Mouse (Mus musculus) 3134 (cell line): ENCODE results near the gene Mmp10.

Experiments
- DNase-seq: peaks from one replicate; pipeline ENCODE4 v3.0.0-alpha.2; 2011; ENCODE audit warnings: low spot score; ENCODE audit not compliant: insufficient read length; ENCODE audit errors: extremely low read depth

Gene Mmp10

GRCm38 (mm10) chr9:7502051-7502450 is at the start of gene Mmp10:
Gene Mmp10, plus strand, starts transcription at chr9:7502352.
- DNase-seq, result peak; percentile 14

- DNase-seq, result no peak
These were observed 48.9 kb upstream of the Mmp10 start for GRCm38 (mm10) chr9:7453302-7453701.

- DNase-seq, result no peak
These were observed 31.9 kb upstream of the Mmp10 start for GRCm38 (mm10) chr9:7470262-7470661.

GRCm38 (mm10) chr9:7483684-7484394 is 18.3 kb upstream of the Mmp10 start:
- DNase-seq, result no peak

GRCm38 (mm10) chr9:7501138-7501537 is 1.0 kb upstream of the Mmp10 start:
- DNase-seq, result no peak

- no peak for DNase-seq
These were observed 5.2 kb downstream of the Mmp10 start for GRCm38 (mm10) chr9:7507321-7507876.

- no peak for DNase-seq
These were observed 7.6 kb downstream of the Mmp10 start for GRCm38 (mm10) chr9:7509619-7510233.

- DNase-seq, result no peak
These were observed 15.9 kb downstream of the Mmp10 start for GRCm38 (mm10) chr9:7517944-7518571.

GRCm38 (mm10) chr9:7526255-7526940 is 24.2 kb downstream of the Mmp10 start:
- no peak for DNase-seq

GRCm38 (mm10) chr9:7542763-7543162 is 40.6 kb downstream of the Mmp10 start:
- DNase-seq, result no peak

- DNase-seq, result no peak
These were observed 42.8 kb downstream of the Mmp10 start for GRCm38 (mm10) chr9:7544923-7545457.

- DNase-seq, result no peak
These were observed 43.3 kb downstream of the Mmp10 start for GRCm38 (mm10) chr9:7545471-7545870.

- DNase-seq, result no peak
These were observed 43.8 kb downstream of the Mmp10 start for GRCm38 (mm10) chr9:7545920-7546319.

GRCm38 (mm10) chr9:7551943-7552342 is 49.8 kb downstream of the Mmp10 start:
- no peak for DNase-seq

- DNase-seq, result no peak
These were observed 51.4 kb downstream of the Mmp10 start for GRCm38 (mm10) chr9:7553536-7553935.

- DNase-seq, result no peak
These were observed 52.2 kb downstream of the Mmp10 start for GRCm38 (mm10) chr9:7554382-7554781.

GRCm38 (mm10) chr9:7558221-7559017 is 56.3 kb downstream of the Mmp10 start, which contains the start of gene Mmp8:
Gene Mmp8, plus strand, starts transcription at chr9:7558456.
- DNase-seq, result no peak
